Mouse (Mus musculus) testis, postnatal 14 days (tissue): ENCODE data around the gene Apol7a.

Experiments used
- DNase-seq: peaks from one replicate; pipeline ENCODE4 v3.0.0; 2021; ENCODE audit warnings: low spot score

Gene Apol7a

DNA sequence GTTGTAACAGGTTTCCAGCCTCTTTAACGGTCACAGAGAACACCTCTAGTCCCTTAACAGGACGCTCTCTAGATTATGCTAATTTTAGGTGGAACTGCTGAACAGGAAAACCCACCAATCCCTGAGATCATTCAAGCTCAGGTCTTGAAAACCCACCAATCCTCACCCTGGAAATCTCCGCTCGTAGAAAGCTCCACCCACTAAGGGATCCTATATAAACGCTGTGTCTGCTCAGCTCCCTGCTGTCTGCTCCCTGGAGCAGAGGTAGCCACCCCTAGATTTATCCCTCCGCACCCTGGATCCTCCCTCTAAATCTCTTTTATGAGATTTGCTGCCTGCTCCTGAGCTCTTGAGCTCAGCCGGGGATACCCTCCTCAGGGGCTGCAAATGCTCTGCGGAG, 28.3 kb downstream of the Apol7a start:
- peak; percentile 64 for DNase-seq

DNA sequence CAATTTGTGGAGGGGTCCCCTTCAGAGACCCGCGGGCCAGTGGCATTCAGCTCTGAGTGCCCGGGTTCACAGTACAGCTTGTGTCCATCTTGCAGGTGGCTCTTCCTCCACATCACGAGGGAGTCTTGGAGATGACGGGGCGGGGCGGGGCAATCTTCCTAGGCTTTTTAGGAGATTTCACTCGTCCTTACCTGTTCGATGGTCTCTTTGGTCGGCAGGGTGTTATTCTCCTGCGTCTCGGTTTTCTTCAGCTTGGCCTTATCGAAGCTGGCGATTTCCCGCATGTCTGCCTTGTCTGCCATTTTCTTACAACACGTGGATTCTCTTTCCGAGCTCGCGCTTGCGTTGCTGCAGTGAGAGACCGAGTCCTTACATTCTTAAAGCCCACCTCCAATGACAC, 28.9 kb downstream of the Apol7a start:
- DNase-seq, result peak; percentile 36

DNA sequence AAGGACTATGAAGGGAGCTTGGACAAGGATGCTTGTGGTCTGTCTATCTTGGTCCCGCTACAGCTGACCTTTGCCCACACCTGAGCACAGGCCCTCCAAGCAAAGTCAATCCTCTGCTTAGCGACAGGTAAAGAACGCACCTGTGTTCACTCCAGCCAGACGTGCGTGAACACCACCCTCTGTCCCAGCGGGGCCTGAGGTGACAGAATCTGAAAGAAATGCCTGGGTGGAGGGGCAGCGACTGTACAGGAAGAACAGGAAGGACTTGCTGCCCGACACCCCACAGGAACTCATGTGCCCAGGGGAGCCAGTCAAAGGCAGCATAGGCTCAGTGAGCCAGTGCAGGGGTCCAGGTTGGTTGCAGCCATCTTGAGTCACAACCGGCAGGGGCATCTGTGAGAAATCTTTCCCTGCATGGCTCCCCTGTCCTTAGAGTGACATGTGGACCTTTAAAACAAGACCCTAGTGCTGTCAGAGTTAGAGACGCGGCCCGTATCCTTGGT, 30.0 kb downstream of the Apol7a start:
- DNase-seq, result no peak

DNA sequence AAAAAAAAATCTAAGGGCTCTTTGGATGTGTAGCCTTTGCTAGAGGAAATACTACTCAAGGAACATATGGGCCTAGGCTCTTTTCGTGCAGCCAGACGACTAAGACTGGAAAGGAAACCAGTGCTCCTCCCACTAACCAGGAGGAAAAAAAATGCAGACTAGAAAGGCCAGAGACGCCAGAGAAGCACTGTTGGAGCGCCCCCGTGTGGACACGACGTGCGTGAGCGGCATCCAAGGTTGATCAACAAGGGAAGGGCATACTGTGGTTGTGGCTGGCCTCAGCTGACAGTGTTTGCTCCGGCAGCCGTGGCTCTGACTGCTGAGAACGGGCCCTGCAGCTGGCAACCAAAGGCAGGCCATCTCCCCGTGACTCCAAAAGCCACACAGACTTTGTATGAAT, 30.8 kb downstream of the Apol7a start:
- peak; percentile 90 for DNase-seq

DNA sequence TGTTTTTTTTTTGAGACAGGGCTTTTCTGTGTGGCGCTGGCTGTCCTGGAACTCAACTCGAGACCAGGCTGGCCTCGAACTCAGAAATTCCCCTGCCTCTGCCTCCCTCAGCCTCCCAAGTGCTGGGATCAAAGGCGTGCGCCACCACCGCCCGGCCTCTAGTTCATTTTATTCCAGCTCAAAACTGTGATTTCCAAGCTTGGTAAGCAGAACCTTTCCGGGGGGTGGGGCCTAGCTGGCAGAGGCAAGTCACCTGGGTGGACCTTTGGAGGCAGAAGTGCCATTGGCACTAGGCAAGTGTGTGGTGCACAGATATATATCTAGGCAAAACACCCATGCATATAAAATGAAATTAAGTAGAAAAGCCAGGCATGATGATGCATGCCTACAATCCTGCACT, 31.4 kb downstream of the Apol7a start:
- DNase-seq, result no peak

DNA sequence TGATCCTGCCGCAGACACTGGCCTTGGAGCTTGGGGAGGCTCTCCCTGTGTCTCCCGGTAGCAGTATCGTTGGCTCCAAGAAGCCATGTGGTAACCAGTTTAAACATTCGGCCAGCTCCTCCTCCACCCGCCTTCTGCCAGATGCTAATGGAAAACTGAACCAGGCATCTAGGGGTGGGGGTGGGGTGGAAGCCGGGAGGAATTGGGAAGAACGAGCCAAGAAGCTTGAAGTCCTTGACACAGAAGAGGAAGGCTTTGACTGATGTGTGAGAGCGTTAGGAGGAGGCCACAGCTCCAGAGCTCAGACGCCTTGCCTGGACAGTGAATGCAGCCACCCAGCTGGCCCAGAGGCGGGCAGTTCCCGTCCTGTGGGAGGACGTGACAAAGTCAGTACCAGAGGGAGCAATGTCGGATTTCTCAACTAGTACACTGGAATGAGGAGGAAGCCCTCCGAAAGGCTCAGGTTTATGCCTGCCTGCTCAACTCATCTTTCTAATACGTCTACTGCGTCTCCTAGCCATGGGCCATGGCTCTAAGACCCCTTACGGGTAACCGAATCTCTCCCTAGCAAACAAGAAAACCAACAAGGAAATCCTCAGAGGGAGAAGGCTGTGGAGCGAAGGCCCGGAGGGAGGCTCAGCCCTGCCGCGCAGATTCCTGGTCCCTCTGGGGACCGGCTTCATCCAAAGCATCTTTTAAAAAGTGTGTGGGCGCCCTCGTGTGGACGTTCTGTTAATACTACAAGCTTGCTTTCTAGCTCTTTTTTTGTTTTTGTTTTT, 32.0 kb downstream of the Apol7a start:
- peak; percentile 80 for DNase-seq

DNA sequence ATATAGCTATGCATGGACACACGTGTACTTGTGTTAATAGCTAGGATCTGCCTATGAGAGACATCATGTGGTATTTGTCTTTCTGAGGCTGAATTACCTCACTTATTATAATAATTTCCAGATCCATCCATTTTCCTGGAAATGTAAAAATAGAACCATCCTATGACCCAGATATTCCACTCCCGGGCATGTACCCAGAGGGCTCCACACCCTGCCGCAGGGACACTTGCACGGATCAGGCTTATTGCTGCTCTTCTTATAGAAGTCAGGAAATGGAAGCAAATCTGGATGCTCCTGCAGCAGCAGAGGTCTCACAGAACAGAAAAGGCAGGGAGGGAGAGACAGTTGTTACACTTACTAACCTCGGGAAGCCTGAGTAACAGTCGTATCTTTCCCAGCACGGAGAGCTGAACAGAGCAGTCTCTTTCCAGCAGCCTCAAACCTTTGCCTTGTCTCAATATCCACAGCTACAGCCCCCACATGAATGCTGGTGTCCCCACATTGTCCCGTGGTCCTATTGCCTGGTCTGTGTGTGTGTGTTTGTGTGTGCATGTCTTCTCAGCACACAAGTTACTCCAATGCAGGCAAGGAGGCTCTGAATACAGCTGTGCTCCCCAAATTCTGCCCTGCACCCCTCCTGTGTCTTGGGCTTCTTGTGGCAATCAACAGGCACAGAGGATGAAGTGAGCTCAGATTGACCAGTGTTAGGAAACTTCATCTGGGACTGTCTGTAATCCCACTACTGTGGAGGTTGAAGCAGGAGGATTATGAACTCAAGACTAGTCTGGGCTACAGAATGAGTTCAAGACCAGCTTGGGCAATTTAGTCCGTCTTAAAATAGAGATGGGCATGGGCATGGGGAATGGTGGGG, 33.0 kb downstream of the Apol7a start:
- DNase-seq, result no peak

DNA sequence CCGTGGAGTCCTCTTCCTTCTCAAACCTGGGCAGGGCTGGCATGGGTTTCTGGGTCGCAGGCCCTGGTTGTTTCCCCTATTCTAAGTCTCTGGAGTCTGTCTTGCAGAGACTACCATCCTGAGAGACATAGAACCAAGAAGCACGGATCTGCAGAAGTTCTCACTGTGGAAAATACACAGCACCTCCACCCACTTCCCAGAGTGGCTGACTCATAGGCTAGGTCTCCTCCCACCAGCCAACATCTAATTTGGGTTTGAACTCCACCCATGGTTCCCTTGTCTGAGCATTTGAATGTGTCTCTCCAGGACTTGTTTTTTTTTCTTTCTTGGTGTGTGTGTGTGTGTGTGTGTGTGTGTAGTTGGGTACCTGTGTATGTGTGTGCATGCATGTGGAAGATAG, 34.9 kb downstream of the Apol7a start:
- no peak for DNase-seq

DNA sequence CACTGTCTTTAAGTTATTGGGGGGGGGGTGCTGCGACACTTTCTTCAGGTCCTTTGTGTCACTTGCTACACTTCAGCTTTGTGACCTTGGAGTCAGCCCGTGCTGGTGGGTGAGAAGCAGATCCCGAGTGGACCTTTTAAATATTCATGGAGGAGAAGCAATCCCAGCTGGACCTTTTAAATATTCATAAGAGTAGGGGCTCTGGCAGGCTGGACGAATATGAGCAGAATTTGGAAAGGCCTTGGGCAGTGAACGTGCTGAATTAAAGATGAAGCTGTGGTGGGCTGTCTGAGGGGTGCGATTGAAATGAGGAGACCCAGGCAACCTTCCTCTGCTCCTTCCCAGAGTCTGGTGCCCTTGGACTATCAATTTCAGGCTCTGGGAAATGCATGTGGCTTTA, 35.3 kb downstream of the Apol7a start:
- no peak for DNase-seq

DNA sequence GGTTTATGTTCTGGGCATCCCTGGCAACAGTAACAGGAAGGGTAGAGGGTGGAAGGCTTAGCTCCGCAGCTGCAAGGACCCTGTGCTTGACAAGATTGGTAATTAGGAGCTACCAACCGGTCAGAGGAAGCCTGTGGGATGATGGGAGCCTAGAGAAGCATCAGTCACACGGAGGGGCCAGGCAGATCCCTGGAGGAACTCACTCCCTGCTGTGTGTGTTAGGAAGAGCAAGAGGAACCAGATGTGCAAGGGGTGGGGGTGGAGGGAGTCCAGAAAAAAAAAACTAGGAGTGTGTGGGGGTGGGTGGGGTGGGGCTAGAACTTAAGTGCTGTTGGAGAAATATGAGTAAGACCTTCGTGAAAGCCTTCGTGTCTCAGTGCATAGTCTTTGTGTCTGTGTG, 36.0 kb downstream of the Apol7a start:
- no peak for DNase-seq

DNA sequence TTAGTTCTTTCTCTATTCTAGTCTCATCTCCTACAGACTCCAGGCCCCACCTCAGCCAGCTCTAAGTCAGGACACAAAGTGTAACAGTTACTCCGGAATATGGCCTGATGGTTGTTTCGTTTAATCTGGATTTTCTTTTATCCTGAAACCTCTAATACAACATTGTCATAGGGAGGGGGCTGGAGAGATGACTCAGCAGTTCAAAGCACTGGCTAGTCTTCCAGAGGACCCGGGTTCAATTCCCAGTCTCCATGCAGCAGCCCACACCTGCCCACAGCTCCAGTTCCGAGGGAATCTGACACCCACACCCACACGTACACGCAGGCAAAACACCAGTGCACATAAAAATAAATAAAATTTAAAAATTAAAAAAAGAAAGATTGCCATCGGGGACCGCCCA, 39.0 kb downstream of the Apol7a start:
- no peak for DNase-seq

DNA sequence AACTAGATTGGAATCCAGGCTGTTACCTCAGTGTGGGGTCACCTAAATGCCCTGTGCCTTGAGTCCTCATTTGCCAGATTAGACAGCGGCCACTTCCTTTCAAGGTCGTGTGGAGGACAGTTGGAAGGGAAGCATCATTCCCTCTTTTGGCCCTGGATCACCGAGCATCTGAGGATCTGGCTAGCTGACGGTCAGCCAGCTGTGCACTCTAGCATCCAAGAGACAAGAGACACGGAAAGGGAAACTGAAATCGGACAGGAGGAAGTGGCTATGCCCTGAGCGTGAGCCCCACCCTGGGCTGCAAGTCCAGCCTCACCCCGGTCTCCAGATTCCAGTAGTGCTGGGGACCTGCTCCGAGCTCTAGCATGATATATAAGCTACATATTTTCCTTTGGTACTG, 39.4 kb downstream of the Apol7a start:
- DNase-seq, result no peak

DNA sequence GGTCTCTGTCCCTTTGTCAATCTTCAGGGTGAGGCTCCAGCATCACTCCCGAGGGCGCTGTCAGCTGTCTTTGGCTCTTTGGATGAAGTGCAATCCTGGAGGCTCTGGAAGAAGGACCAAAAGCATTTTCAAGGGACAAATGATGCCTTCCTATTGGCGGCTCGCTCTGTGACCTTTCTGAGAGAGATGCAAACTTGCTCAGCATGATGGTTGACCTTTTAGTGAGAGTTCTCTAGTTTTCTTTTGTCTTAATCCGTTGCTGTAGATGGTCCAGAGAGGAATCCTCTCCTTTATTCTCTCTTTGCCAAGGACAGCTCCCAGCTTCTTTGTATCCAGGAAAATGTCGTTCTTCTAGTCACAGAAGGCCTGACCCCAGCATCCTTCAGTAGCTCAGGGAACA, 39.8 kb downstream of the Apol7a start:
- no peak for DNase-seq

DNA sequence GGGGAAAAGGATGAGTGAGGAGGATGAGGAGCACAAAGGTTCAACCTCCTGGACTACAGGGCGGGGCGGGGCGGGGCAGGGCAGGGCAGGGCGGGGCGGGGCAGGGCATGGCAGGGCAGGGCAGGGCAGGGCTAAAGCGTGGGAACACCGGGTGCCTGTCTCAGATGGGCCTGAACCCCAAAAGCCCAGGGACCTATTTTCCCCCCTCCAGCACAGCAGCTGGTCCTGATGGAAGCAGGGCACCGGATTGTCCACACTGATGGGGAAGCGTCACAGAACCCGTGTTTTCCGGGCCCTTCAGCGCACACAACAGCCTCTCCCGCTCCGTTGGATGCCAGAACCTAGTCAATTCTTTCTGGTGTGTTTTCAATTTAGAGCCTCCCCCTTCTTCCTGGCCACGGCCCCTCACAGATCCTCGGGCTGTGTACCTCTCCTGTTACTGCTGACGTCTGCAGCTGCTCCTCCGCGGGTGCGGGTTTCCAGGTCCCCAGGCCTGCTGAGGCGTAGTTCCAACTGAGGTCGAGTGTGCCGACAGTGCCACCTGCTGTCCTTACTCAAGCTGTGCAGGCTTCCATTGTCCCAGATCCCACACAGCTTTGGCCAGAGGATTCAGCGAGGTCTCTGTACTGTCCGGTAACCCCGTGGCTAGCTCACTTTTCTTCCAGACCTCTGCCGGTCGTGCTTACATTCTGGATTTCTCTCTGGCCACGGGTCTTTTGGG, 40.4 kb downstream of the Apol7a start:
- peak; percentile 78 for DNase-seq

DNA sequence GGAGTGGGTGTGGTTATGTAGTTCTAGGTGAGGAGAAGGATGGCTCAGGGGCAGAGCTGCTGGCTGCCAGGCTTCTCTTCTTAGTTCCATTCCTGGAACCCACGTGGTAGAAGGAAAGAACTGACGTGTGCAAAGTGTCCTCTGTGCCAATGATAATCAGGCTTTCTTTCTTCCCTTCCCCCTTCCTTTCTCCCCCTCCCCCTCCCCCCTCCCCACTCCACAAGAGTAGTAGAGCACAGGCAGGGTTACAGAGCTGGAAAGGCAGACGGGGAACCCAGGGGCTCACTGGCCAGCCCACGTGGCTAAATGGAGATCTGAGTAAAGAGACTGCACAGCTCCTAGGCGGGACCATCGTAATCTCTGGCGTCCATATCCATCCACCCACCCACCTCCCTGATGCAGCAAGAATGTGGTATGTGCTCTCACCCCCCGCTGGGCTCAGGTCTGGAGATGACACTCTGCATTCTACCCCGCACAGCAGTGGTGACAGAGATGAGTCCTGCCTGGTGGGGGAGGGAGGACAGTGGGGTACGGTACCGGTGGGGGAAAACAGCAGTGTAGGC, 42.6 kb downstream of the Apol7a start:
- DNase-seq, result no peak

DNA sequence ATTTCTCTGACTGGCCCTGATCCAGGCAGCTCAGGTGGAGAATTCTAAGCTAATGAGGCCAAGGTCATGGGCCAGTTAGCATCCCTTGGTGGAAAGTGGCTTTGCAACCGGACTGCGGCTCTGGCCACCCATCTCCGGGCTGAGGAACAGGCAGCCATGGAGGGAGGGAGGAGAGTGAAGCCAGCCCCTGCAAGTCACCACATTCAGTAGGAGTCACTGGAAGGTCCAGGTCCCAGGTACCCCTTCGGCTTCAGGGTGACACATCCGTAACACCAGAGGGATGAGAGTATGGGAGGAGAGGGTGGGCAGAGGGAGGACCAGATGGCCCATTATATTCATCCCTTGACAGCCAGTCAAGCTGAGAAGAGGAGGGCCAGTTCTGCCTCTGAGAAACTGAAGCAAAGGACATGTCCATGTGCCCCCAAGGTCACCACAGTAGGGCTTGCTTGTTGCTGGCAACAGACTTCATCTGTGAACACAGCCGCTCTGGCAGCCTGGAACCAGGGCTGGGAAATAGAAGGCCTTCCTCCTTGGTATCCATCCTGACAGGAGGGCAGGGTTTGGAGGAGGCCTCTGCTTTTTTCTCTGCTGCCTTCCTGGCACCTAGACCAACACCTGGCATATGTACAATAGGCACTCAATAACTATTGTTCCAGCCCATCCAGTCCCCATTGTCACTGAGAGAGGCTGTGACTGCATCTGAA, 43.9 kb downstream of the Apol7a start:
- no peak for DNase-seq

DNA sequence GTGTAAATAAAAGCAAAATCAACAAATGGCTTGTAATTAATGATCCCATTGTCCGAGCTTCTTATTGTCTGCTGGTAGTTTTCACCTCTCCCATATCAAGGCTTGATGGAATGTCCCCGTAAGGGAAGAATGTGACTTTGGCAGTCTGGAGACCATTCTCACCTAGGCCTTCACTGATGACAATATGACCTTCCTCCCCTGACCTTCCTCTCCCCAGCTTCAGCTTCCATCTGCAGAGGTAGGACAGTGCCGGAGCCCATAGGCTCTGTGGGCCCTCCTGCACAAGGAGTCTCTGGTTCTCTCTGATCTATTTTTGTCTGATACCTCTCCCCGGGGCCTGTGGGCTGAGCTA, 44.4 kb downstream of the Apol7a start:
- no peak for DNase-seq

DNA sequence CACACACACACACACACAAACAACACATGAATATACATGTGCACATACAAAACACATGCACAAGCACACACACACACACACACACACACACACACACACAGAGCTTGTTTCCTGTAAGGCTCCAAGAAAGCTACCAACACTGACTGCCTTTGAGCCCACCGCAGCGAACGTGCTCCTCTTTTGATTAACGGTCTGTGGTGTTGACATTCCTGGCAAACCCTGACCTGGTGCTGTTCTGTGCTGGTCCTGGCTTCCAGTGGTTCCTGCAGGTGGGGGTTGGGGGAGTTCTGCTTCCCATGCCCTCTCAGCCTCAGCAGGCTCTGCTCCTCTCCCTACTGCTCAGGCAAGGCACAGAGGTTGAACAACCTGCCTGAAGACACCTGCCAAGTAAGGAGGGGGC, 45.1 kb downstream of the Apol7a start:
- DNase-seq, result no peak

DNA sequence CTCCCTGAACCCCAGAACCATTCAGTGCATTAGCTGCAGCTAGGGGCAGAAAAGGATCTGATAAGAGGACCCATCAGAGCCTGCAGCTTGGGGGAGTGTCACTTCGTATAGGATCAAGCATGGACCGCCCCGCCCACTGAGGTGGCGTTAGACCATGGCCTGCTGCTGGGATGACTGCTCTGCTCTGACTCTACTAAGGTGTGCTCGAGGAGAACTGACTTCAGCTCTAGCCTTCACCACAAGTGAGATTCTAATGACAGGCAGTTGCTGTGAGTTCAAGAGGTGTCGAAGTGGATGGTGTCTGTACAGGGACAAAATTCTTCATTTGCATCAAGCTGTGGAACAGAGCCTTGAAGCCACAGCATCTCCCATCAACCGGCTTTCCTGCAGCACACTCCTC, 46.0 kb downstream of the Apol7a start:
- no peak for DNase-seq

DNA sequence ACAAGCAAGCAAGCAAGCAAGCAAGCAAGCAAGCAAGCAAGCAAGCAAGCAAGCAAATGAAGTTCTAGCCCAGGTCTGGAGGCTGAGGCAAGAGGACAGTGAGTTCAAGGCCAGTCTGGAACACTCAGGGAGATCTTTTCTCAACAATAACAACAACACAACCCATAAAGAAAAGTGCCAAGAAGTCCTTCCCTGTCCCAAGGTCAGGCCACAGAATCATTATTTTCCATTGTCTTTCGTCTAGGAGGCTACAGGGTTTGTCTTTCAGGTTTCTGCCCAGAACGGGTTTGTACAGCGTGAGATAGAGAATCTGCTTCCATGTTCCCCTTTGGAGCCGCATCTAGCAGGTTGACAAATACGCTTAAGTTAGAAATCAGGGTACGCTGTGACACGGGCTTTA, 48.8 kb downstream of the Apol7a start:
- DNase-seq, result no peak

DNA sequence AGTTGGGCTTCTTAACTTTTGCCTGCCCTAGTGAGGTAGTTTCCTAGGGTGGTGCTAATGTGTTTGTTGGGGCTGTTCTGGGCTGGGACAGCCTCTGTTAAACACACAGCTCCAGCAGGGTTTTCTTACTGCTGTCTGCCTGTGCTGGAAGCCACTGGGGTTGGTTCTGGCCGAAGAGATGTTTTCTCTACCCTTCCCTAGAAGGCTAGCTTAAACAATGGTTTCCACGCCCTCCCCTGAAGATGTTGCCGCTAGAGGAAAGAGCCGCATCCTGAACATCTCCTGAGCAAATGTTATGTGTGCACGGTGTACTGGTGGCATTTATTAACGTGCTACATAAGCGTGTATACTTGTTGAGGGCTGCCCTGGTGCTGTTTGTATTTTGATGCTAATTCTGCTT, 50.8 kb downstream of the Apol7a start:
- no peak for DNase-seq
